Mouse (Mus musculus): ENCODE measurements around the gene Ropn1l. TPM values are rescaled to one million over a fixed set of nuclear protein-coding genes. Genes with fewer than 3 reads are reported as not detected.

Gene Ropn1l
- total and polyA plus RNA-seq, 3 experiments: 0.90 to 1.5 (median 1.1) TPM

DNA sequence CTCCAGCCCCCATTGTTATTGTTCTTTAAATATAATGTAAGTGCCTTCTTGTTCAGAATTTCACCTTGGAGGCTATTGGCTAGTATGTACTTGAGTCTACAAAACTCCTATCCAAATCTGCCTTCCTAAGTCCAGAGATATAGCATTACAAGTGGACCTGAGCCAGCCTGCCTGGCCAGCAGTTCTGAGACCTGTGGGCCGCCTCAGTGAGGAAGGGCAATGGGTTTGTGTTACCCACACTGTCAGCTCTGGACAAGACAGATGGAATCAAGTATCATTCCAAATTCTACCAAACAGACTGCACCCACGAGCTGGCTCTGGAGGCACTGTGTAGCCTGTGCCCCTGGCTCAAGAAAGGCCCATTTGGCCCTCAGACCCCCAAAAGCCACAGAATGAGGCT lies 16.7 kb downstream of the Ropn1l start:
- H3K27me3 ChIP-seq (ENCODE audit: insufficient read depth, low read length): peaks cover 21% of the 10 kb centered on the region
- no peak overlapping the region for H3K4me3 ChIP-seq (ENCODE audit: low read depth, low read length)
- peaks cover 17% of the 10 kb centered on the region for H3K4me1 ChIP-seq (ENCODE audit: insufficient read depth, low read depth, low read length)
- TF ChIP-seq CTCF (IDR thresholded peaks at IDR 0.05; ENCODE audit: low read depth, low read length): no peak
- no peak for TF ChIP-seq GATA2 (IDR thresholded peaks at IDR 0.05; ENCODE audit: borderline replicate concordance, low read depth, low read length)
- TF ChIP-seq GATA1 (IDR thresholded peaks at IDR 0.05; ENCODE audit: borderline replicate concordance, low read length): no peak
- no peak for TF ChIP-seq POLR2AphosphoS5 (IDR thresholded peaks at IDR 0.05; ENCODE audit: insufficient replicate concordance, low read depth, low read length)
- no peak for TF ChIP-seq TAL1 (conservative IDR thresholded peaks at IDR 0.05; ENCODE audit: low read depth, low read length)
- ATAC-seq (ENCODE audit: extremely low read depth, insufficient number of reproducible peaks, low FRiP score, poor library complexity, severe bottlenecking) (no peak), DNase-seq (ENCODE audit: low spot score) (no peak)
- no peaks in the 10 kb centered on the region for H3K36me3 ChIP-seq (replicated peaks)
- H3K9me3 ChIP-seq (replicated peaks): no peaks in the 10 kb centered on the region

DNA sequence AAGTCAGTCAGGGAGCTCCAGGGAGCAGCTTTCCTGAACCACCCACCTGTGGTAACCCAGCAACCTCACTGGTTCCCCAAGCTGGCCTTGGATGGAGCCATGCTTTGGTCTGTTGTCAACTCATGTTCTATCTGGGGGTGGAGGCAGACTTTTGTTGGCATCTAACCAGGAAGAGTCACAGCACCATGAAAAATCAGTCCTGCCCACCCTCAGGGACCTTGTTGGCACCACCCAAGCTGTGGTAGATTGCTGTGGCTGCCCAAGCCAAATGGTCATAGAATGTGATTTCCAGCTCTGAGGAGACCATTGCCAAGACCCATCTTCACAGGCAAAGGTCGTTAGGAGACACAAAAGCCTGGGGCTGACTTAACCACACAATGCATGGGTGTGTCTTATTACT lies 17.5 kb downstream of the Ropn1l start:
- no peak for DNase-seq (ENCODE audit: low spot score)
- Histone ChIP-seq H3K36me3 (replicated peaks) (no peaks in the 10 kb centered on the region), H3K4me1 (ENCODE audit: insufficient read depth, low read depth, low read length) (peaks cover 17% of the 10 kb centered on the region), H3K27me3 (ENCODE audit: insufficient read depth, low read length) (peaks cover 21% of the 10 kb centered on the region), H3K4me3 (ENCODE audit: low read depth, low read length) (no peak overlapping the region), H3K9me3 (replicated peaks) (no peaks in the 10 kb centered on the region)
- no peak for TF ChIP-seq POLR2AphosphoS5 (IDR thresholded peaks at IDR 0.05; ENCODE audit: insufficient replicate concordance, low read depth, low read length)
- no peak for TF ChIP-seq GATA1 (IDR thresholded peaks at IDR 0.05; ENCODE audit: borderline replicate concordance, low read length)
- no peak for TF ChIP-seq CTCF (IDR thresholded peaks at IDR 0.05; ENCODE audit: low read depth, low read length)
- no peak for TF ChIP-seq TAL1 (conservative IDR thresholded peaks at IDR 0.05; ENCODE audit: low read depth, low read length)
- TF ChIP-seq GATA2 (IDR thresholded peaks at IDR 0.05; ENCODE audit: borderline replicate concordance, low read depth, low read length): no peak
- ATAC-seq (ENCODE audit: extremely low read depth, insufficient number of reproducible peaks, low FRiP score, poor library complexity, severe bottlenecking): no peak

DNA sequence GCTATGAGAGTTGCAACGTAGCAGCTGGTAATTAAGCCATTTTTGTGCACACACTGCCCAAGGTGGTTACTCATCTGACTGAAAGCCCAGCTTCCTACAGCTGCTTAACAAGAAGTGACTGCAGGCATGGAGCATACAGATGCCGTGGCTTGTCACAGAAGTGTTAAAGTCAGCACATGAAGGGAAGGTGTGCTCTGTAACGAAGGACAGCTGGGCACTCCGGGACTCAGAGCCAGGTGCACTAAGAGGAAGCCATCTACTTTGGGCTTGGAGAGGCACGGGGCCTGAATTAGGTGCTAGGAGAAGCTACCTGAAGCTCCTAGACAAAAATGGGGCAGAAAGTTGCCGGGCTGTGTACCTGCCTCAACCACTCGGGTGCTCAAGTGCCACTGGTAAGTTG lies 19.8 kb downstream of the Ropn1l start:
- Histone ChIP-seq H3K36me3 (replicated peaks) (no peaks in the 10 kb centered on the region), H3K9me3 (replicated peaks) (no peaks in the 10 kb centered on the region), H3K4me3 (ENCODE audit: low read depth, low read length) (no peak overlapping the region), H3K27me3 (ENCODE audit: insufficient read depth, low read length) (peaks cover 26% of the 10 kb centered on the region), H3K4me1 (ENCODE audit: insufficient read depth, low read depth, low read length) (0 out of 2 replicates have a peak, but pooled peaks cover under 1% of the 10 kb centered on the region)
- TF ChIP-seq GATA1 (IDR thresholded peaks at IDR 0.05; ENCODE audit: borderline replicate concordance, low read length): no peak
- TF ChIP-seq TAL1 (conservative IDR thresholded peaks at IDR 0.05; ENCODE audit: low read depth, low read length): no peak
- TF ChIP-seq POLR2AphosphoS5 (IDR thresholded peaks at IDR 0.05; ENCODE audit: insufficient replicate concordance, low read depth, low read length): no peak
- no peak for TF ChIP-seq GATA2 (IDR thresholded peaks at IDR 0.05; ENCODE audit: borderline replicate concordance, low read depth, low read length)
- TF ChIP-seq CTCF (IDR thresholded peaks at IDR 0.05; ENCODE audit: low read depth, low read length): no peak
- DNase-seq (ENCODE audit: low spot score): no peak
- no peak for ATAC-seq (ENCODE audit: extremely low read depth, insufficient number of reproducible peaks, low FRiP score, poor library complexity, severe bottlenecking)

DNA sequence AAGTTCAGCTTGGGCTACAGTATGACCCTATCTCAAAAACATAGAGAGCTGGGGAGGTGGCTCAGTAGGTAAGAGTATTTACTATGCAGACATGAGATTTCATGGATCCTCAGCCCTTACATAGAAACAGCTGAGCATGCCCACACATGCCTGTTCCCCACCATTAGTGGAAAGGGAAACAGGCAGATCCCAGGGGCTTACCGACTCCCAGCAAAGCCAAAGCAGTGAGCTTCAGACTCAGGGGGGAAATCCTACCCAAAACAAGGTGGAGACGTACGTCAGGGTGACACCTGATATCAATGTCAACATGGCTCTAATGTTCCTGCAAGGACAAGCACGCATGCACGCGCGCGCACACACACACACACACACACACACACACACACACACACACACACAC lies 21.7 kb downstream of the Ropn1l start:
- H3K9me3 ChIP-seq (replicated peaks): no peaks in the 10 kb centered on the region
- ATAC-seq (ENCODE audit: extremely low read depth, insufficient number of reproducible peaks, low FRiP score, poor library complexity, severe bottlenecking) (no peak), DNase-seq (ENCODE audit: low spot score) (no peak)
- H3K4me3 ChIP-seq (ENCODE audit: low read depth, low read length): no peak overlapping the region
- peaks cover 26% of the 10 kb centered on the region for H3K27me3 ChIP-seq (ENCODE audit: insufficient read depth, low read length)
- no peak for TF ChIP-seq TAL1 (conservative IDR thresholded peaks at IDR 0.05; ENCODE audit: low read depth, low read length)
- no peak for TF ChIP-seq GATA2 (IDR thresholded peaks at IDR 0.05; ENCODE audit: borderline replicate concordance, low read depth, low read length)
- TF ChIP-seq POLR2AphosphoS5 (IDR thresholded peaks at IDR 0.05; ENCODE audit: insufficient replicate concordance, low read depth, low read length): no peak
- no peak for TF ChIP-seq CTCF (IDR thresholded peaks at IDR 0.05; ENCODE audit: low read depth, low read length)
- no peak for TF ChIP-seq GATA1 (IDR thresholded peaks at IDR 0.05; ENCODE audit: borderline replicate concordance, low read length)
- H3K36me3 ChIP-seq (replicated peaks): no peaks in the 10 kb centered on the region
- no peaks in the 10 kb centered on the region for H3K4me1 ChIP-seq (ENCODE audit: insufficient read depth, low read depth, low read length)

DNA sequence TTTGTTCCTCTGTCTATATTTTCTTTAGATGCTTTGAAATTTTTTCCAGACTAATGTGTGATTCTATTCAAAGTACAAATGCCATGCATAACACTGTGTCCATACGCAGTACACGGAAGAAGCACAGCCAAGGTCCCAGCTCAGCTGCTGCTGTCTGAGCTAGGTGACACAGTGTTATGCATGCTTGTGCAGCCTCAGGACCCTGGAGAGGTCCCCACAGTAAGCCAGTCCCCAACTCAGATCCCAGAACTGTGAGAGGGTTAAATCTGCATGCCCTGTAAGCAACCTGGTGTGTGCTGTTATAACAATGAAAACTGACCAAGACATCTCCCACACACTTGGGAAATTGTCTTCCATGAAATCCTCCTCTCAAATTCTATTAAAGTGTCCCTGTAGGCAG lies 23.5 kb downstream of the Ropn1l start:
- Histone ChIP-seq H3K9me3 (replicated peaks) (no peaks in the 10 kb centered on the region), H3K27me3 (ENCODE audit: insufficient read depth, low read length) (peaks cover 30% of the 10 kb centered on the region), H3K4me1 (ENCODE audit: insufficient read depth, low read depth, low read length) (no peaks in the 10 kb centered on the region), H3K36me3 (replicated peaks) (no peaks in the 10 kb centered on the region), H3K4me3 (ENCODE audit: low read depth, low read length) (no peak overlapping the region)
- no peak for ATAC-seq (ENCODE audit: extremely low read depth, insufficient number of reproducible peaks, low FRiP score, poor library complexity, severe bottlenecking)
- no peak for TF ChIP-seq TAL1 (conservative IDR thresholded peaks at IDR 0.05; ENCODE audit: low read depth, low read length)
- TF ChIP-seq CTCF (IDR thresholded peaks at IDR 0.05; ENCODE audit: low read depth, low read length): no peak
- TF ChIP-seq GATA2 (IDR thresholded peaks at IDR 0.05; ENCODE audit: borderline replicate concordance, low read depth, low read length): no peak
- no peak for DNase-seq (ENCODE audit: low spot score)

DNA sequence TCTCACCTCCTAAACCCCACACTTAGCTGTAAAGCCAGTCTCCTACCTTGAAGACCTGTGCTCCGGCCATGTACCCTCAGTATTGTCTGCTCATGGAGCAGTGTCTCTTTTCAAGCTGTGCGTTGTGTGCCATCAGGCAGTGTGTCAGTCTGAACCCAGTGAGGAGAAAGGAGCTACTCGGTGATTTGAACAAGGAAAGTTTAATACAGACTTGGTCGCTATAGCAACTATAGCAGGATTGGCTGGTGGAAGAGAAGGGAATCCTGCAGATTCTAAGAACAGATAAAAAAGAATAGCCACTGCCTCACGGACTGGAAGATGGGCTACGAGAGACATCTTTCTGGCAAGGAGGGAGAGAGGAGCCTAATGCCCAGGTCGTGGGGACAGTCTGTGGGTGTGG lies 24.1 kb downstream of the Ropn1l start:
- peaks cover 1% of the 10 kb centered on the region; the same call in 1 of the 2 replicates for H3K4me1 ChIP-seq (ENCODE audit: insufficient read depth, low read depth, low read length)
- no peak for TF ChIP-seq CTCF (IDR thresholded peaks at IDR 0.05; ENCODE audit: low read depth, low read length)
- H3K36me3 ChIP-seq (replicated peaks): no peaks in the 10 kb centered on the region
- no peak for DNase-seq (ENCODE audit: low spot score)
- peaks cover 30% of the 10 kb centered on the region for H3K27me3 ChIP-seq (ENCODE audit: insufficient read depth, low read length)
- no peak for ATAC-seq (ENCODE audit: extremely low read depth, insufficient number of reproducible peaks, low FRiP score, poor library complexity, severe bottlenecking)
- H3K4me3 ChIP-seq (ENCODE audit: low read depth, low read length): no peak overlapping the region
- H3K9me3 ChIP-seq (replicated peaks): no peaks in the 10 kb centered on the region

DNA sequence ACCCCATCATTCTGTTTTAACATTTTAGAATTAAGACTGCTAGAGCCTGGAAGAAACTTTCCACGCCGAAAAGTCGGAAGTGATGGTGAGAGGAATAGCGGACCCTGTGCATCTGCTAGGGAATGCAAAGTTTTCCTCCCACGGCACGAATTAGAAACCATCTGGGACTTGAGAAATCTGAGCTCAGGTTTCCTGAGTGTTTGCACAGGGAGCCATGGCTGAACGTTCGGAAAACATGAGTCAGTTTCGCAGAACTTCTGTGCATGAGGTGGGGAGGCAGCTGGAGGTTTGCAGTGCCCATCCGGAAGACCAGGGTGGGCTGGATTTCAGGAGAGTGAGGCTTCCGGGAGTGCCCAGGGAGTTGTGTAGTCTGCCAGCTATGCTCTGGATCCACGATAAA lies 25.0 kb downstream of the Ropn1l start:
- DNase-seq (ENCODE audit: low spot score): no peak
- Histone ChIP-seq H3K9me3 (replicated peaks) (no peaks in the 10 kb centered on the region), H3K27me3 (ENCODE audit: insufficient read depth, low read length) (peaks cover 25% of the 10 kb centered on the region), H3K36me3 (replicated peaks) (no peaks in the 10 kb centered on the region), H3K4me3 (ENCODE audit: low read depth, low read length) (no peak overlapping the region), H3K4me1 (ENCODE audit: insufficient read depth, low read depth, low read length) (peaks cover 2% of the 10 kb centered on the region; the same call in 1 of the 2 replicates)
- ATAC-seq (ENCODE audit: extremely low read depth, insufficient number of reproducible peaks, low FRiP score, poor library complexity, severe bottlenecking): no peak
- TF ChIP-seq POLR2AphosphoS5 (IDR thresholded peaks at IDR 0.05; ENCODE audit: insufficient replicate concordance, low read depth, low read length) (no peak), GATA1 (IDR thresholded peaks at IDR 0.05; ENCODE audit: borderline replicate concordance, low read length) (no peak), TAL1 (conservative IDR thresholded peaks at IDR 0.05; ENCODE audit: low read depth, low read length) (no peak), CTCF (IDR thresholded peaks at IDR 0.05; ENCODE audit: low read depth, low read length) (no peak), GATA2 (IDR thresholded peaks at IDR 0.05; ENCODE audit: borderline replicate concordance, low read depth, low read length) (no peak)

All from G1E (cell line).